Mouse (Mus musculus) liver, adult (tissue): ENCODE measurements around the gene Rad51b.

Experiments
- GATA4 ChIP-seq: IDR thresholded peaks from 2 replicates; pipeline ENCODE4 v1.6.1; 2014; ENCODE audit warnings: mild to moderate bottlenecking, low read length; ENCODE audit not compliant: insufficient replicate concordance

Gene Rad51b

DNA sequence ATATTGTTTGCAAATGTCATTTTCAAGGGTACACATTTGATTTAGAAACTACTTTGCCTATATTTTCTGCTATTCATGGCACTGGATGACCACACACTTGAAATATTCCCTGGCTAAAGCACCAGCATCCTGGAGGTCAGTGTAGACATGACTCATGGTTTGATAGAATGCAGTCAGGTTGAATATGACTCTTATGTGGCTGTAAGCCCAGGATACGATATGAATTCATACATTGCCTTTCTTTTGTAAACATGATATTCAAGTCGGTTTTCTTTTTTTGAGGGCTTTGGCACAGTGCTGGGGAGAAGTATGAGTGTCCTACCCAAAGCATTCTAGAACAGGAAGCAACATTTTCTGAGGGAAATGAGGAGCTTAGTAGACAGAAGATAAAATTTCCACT lies 174.8 kb downstream of the Rad51b start:
- no peak for TF ChIP-seq GATA4

DNA sequence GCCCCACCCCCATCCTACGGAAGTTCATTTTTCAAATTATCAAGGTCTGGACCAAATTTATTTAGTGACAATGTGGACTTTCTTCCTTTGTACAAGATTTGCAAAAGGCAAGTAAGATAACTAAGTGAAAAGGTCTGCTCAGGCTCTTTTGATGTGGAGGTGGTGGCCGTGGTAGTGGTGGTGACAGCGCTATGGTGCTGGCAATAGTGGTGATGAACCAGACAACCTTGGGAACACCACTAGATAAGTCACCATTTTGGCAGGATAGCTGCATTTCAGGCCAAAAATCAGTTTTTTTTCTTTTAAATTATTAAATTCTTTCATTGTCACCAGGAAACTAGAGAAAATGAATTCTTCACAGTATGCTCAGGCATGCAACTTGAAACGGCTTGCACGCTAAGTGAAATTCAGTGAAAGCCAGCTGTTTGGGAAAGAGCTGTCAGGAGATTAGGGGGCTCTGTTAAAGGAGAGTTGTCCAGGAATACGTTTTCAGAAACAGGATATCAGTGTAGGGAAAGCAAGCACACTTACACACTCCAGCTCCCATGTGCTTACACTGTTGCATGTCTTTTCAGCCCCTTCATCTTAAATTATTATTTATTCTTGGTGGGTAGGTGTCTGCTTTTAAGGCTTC lies 179.4 kb downstream of the Rad51b start:
- TF ChIP-seq GATA4, result no peak

DNA sequence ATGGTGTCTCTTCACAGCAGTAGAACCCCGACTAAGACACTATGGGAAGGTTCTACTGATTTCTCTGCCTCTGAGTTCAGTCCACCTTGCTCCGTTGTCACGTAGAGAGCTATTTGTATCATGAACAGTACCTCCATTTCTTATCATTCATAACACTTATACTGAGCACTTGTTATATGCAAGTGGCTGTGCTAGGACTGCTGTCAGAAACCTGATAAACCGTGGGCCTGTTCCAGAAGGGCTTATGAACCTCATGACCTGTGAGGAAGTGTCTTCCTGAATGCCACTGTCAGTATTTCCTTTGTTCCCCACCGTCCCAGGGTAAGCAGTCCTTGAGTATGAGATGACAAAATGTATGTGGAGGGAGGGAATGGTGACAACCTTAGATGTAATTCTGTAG lies 181.7 kb downstream of the Rad51b start:
- no peak for TF ChIP-seq GATA4

DNA sequence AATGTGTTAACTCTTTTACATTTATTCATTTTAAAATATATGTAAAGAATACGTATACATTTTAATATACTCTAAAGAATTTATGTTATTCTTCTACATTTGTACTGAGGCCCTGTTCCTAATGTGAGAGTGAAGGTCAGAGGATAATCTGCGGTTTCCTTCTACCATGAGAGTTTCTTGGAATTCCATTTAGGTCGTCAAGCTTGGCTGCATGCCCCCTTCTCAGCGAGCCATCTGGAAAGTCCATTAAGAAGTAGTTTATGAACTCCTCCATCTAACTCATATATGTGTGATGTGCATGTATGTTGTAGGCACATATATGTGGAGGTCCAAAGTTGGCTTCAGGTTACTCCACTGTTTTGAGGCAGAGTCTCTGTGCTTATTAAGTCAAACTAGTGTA lies 188.4 kb downstream of the Rad51b start:
- TF ChIP-seq GATA4, result no peak

DNA sequence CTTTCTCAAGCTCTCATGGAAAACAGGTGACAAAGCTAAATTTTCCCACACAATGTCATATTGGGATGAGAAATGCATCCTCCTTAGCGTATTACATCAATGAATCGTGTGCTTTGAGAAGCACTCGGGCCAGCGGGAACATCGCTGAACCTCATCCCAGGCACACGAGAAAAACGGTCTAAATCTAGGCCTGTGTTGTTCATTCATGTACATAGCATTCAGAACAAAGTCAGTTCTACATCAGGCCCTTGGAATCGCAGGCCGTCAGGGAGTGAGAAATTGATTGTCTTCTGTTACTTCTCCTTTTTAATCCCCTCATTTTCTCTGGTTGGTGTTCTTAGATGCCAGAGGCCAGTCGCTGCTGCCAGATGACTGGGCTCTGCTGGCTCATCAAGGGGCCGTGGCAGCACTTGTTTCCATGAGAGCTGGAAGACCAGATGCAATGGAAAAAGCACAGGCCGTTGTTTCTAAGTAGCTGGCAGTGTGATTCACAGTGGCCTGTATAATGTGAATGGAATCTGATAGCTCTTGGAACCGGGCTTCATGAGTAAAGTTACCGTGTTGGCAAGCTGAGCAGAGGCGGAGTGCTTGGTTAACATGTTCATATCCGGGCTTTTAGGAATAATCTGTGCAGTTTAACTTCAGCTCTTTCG lies 191.6 kb downstream of the Rad51b start:
- no peak for TF ChIP-seq GATA4

DNA sequence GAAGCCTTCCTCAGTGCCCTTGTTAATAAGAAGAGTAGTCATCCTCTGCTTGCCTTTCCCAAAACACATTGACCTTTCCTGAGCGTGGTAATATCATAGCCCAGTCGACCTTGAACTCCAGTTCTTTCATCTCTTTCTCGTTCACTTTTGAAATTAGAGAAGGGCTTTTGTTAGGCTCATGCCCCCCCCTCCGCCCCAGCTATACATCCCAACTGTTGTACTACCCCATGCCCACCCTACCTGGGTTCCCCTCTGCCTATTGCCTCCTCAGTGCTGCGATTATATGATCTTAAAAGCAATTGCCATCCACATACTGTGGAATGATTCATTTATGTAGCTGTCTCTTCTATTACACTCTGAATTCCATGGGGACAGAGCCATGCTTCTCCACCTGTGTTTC lies 193.5 kb downstream of the Rad51b start:
- TF ChIP-seq GATA4, result no peak

DNA sequence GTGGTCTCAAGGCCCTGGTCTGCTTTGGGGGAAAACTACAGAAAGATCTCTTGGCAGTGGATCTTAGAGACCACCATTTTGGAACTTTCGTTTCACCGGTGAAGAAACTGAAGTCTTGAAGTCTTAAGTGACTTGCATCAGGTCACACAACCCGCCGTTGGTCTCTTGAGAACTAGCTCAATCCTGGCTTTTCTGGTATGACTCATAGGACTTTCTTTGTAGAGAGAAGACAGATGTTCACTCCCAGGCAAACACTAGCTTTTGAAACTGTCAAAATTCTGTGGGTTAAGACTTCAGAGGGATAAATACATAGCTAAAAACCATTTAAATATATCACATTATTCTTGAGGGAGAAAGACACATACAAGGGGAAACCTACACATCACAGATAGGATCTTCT lies 195.1 kb downstream of the Rad51b start:
- no peak for TF ChIP-seq GATA4

DNA sequence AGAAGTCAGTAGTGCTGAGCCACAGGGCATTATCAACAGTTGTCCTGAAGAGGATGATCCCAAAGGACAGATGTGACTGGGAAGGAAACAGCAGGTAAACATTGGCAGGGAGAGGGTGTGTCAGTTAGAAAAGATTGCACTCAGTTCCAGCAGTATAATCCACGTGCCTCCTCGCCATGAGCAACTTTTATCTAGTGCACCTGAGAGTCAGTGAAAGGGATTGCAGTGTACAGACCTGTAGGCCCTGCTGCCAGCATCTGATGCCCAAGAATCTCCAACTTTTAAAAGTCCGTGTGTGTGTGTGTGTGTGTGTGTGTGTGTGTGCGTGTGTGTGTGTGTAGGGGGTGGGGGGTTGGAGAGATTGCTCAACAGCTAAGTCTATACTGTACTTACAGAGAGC lies 195.5 kb downstream of the Rad51b start:
- TF ChIP-seq GATA4, result no peak

DNA sequence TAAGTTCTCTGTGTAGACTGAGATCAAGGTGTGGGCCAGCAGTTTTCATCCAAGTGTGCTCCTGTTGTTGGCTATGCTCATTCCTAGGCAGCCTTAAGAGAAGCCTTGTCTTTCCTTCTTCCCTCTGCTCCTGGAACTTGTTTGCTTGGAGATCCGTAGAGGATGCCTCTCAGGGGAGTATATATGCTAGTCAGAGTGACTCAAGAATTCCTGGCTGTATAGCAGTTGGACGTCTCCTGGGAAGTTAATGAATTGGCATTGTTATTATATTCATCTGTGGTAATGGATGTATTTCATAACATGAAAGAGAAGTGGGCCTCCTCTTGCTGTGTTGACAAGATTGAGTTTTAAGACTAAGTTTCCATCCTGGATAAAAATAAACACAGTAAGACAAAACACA lies 196.4 kb downstream of the Rad51b start:
- no peak for TF ChIP-seq GATA4

DNA sequence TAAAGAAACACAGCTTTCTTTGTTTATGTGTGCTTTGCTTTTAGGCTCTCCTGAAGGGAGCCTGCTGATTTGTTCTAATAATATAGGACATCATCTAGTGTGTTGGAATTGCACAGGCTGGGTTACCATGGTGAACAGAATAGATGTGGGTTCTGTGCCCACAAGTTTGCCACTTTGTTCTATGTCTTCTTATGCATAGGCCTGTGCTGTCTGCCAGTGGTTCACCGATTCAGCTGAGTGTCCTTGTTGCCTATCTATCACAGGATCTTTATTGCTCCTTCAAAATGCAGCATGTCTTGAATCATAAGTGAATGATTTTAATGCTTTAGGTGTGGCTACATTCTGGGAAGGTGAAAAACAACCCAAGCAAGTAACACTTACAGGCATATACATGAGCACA lies 201.2 kb downstream of the Rad51b start:
- TF ChIP-seq GATA4, result no peak

DNA sequence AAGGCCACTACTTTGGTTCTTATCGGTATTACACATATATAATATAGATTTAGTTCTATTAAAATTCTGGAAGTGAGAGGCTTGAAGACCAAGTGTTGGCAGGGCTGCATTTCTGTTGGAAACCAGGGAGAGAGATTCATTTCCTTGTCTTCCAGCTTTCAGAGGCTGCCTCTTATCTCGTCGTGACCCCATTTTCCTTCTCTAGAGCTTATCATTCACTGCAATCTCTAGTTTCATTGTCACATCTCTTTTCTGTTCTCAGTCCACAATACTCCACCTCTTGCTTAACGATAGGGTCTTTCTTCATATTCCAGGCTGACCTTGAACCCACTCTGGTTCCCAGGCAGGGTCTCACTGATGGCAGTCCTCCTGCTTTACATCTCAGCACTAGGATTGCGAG lies 202.7 kb downstream of the Rad51b start:
- no peak for TF ChIP-seq GATA4

DNA sequence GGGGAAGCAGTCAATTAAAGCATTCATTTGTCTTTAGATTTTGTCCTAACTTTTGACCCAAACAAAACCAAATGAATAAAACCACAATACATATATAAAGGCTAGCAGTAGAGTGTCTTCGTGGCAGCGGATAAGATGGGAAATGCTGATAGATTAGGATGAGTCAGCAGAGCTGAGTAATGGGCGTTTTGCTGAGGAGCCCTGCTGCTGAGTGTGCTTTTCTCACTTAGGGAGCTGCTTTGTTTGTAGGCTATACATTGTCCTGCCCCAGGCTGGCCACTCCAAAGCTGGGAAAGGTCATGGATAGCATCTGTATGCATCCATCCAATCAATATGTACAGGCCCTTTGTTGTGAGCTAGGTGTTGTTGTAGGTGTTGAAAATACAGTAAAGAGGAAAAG lies 204.8 kb downstream of the Rad51b start:
- TF ChIP-seq GATA4, result no peak

DNA sequence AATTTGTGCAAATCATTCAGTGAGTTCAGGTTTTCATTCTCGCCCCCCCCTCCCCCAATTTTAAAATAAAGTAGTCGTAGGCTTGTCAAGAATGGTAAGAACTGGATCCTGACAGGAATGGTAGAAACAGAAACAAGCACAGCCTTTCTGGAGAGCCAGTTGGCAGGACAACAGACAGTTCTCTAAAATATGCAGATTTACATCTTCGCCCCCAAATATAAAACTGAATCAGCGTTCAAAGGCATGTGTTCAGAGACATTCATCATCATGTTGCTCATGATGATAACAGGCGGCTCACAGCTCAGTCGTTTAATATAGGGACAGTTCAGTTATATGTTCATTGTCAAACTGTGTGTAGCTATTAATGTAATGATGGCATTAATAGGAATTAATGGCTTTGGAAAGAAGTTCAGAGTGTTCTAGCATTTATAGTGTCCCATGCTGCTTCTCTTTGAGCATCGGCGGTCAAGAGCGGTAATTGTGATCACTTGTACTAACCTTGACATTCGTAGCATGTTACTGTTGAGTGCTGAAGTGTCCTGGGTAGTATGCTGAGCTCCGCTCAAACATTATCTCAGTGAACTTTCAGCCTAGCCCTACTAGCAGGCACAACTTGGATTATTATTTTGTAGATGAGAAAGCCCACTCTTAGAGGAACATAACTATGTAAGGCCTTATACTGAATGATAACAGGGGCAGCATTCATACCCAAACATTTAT lies 205.9 kb downstream of the Rad51b start:
- no peak for TF ChIP-seq GATA4

DNA sequence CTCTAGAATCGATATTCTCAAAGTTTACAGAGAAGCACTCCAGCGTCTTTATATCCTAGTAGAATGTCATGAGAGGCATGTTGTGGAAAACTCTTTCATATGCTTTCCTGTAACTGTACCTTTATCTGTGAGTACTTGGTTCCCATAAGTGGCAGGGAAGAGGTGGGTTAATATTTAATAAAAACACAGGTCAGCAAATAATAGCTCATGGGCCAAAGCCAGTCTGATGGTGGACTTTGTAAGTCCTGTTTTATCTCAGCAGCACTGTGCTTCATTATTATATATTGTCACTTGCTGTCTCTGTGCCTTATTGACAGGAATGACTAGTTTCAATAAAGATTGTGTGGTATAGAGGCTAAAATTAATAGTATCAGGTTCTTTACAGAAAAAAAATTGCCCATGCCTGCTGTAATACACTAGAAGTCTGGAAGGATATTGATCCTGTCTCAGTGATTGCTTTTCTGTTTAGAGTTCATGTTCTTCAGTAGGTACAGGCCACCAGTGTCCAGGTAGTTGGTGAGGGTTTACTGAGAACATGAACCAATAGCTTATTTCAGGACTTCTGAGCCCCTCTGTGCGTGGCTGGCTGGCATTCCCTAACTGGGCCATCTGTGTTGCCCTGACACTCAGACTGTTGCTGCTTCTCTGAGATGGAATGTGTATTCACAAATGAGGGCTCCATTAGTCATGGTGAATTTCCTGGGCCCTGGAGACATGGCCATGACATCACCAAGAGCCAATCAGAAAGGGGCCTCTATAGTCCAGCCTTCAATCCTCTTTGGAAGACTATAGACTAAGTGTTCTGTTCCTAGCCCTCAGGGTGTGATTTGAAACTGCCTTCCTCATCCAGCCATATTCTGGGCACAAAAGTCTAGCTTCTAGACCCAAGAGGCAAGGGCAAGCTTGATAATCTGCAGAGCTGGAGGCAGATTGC lies 206.8 kb downstream of the Rad51b start:
- TF ChIP-seq GATA4, result no peak

DNA sequence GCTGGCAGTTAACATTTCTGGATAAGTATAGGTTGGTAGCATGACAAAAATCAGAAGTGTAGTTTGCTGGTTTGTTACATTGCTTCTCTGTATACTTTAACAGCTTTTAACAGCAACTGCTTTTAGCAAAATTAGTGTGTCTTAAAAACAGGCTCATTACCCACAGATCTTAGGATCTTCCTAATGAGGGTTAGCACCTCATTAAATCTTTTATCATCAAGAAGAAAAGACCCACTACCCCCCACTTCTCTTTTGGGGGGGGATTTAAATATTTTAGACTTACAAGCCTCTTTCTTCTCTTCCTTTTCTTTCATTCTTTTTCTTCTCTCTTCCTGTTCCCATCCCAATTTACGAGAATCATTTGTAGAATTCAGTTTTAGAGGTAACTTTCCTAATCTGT lies 207.6 kb downstream of the Rad51b start:
- TF ChIP-seq GATA4, result no peak
